Mouse (Mus musculus): Measurements from ENCODE around the gene Dlgap5.

The Dlgap5 gene

GRCm38 (mm10) chr14:47417775-47418665 is at the start of gene Dlgap5:
Gene Dlgap5, minus strand, starts transcription at chr14:47418407.
- 1% methylated on average over 36 of the region's 36 CpGs for WGBS

GRCm38 (mm10) chr14:47465468-47466175 is 47.4 kb upstream of the Dlgap5 start:
- WGBS = 32% methylated on average over 7 of the region's 7 CpGs

- 59% methylated on average over 10 of the region's 10 CpGs for WGBS
Measured at GRCm38 (mm10) chr14:47464426-47464825, 46.2 kb upstream of the Dlgap5 start.

- WGBS = 51% methylated on average over 9 of the region's 9 CpGs
Measured at GRCm38 (mm10) chr14:47462877-47463460, 44.8 kb upstream of the Dlgap5 start.

- WGBS = 70% methylated on average over 4 of the region's 4 CpGs
Measured at GRCm38 (mm10) chr14:47462453-47462852, 44.2 kb upstream of the Dlgap5 start.

GRCm38 (mm10) chr14:47461997-47462396 is 43.8 kb upstream of the Dlgap5 start:
- 91% methylated on average over 8 of the region's 8 CpGs for WGBS

GRCm38 (mm10) chr14:47459556-47459955 is 41.3 kb upstream of the Dlgap5 start:
- 81% methylated on average over 4 of the region's 4 CpGs for WGBS

GRCm38 (mm10) chr14:47450121-47450520 is 31.9 kb upstream of the Dlgap5 start, which contains the start of gene Fbxo34:
Gene Fbxo34, plus strand, starts transcription at chr14:47450421.
- WGBS = 99% methylated on average over 3 of the region's 5 CpGs

GRCm38 (mm10) chr14:47445331-47446095 is 27.3 kb upstream of the Dlgap5 start:
- WGBS = 24% methylated on average over 9 of the region's 9 CpGs

GRCm38 (mm10) chr14:47444907-47445306 is 26.7 kb upstream of the Dlgap5 start:
- WGBS = 49% methylated on average over 2 of the region's 2 CpGs

GRCm38 (mm10) chr14:47438947-47439346 is 20.7 kb upstream of the Dlgap5 start:
- WGBS = 78% methylated on average over 3 of the region's 3 CpGs

GRCm38 (mm10) chr14:47422466-47422865 is 4.3 kb upstream of the Dlgap5 start:
- 76% methylated on average over 4 of the region's 4 CpGs for WGBS

- 44% methylated on average over 2 of the region's 2 CpGs for WGBS
Measured at GRCm38 (mm10) chr14:47421606-47422005, 3.4 kb upstream of the Dlgap5 start.

- WGBS = 94% methylated on average over 24 of the region's 24 CpGs
Measured at GRCm38 (mm10) chr14:47419723-47420276, 1.6 kb upstream of the Dlgap5 start.

GRCm38 (mm10) chr14:47419034-47419625 is 923 bp upstream of the Dlgap5 start:
- WGBS = 81% methylated on average over 9 of the region's 9 CpGs

GRCm38 (mm10) chr14:47418666-47418991 is 422 bp upstream of the Dlgap5 start:
- 21% methylated on average over 5 of the region's 5 CpGs for WGBS

- 42% methylated on average over 3 of the region's 3 CpGs for WGBS
Measured at GRCm38 (mm10) chr14:47417346-47417745, 861 bp downstream of the Dlgap5 start.

GRCm38 (mm10) chr14:47406000-47406399 is 12.2 kb downstream of the Dlgap5 start:
- WGBS = 80% methylated on average over 9 of the region's 9 CpGs

GRCm38 (mm10) chr14:47402735-47403134 is 15.5 kb downstream of the Dlgap5 start:
- 96% methylated on average over 8 of the region's 8 CpGs for WGBS

- WGBS = 52% methylated on average over 5 of the region's 5 CpGs
Measured at GRCm38 (mm10) chr14:47396165-47396652, 22.0 kb downstream of the Dlgap5 start.

Measured in cerebral cortex, adult 2 months (tissue).